Mouse (Mus musculus): ENCODE data around the gene Znrf4.

GRCm38 (mm10) chr17:56536192-56536591 lies 24.0 kb upstream of the Znrf4 start:
- no peak for TF ChIP-seq EP300 (IDR thresholded peaks at IDR 0.05; ENCODE audit: low read depth)
- TF ChIP-seq CTCF (IDR thresholded peaks at IDR 0.05; ENCODE audit: low read depth): no peak

Measured in liver, embryonic 14.5 days (tissue).